Mouse (Mus musculus) intestine, embryonic 15.5 days (tissue): ENCODE results near the gene Card19. TPM values are rescaled to one million over a fixed set of nuclear protein-coding genes. Genes with fewer than 3 reads are reported as not detected.

Source experiments
- ATAC-seq: fragments of 200-750 bp; cut with Nextera tagmentation; 2 replicates; pipeline ENCODE4 v1.8.0; 2017; ENCODE audit warnings: moderate TSS enrichment, moderate library complexity
- H3K27ac ChIP-seq: fragments of 300-500 bp; sonication (generic); 2 replicates; pipeline ENCODE4 v1.5.1; 2015; ENCODE audit warnings: mild to moderate bottlenecking, inconsistent platforms
- H3K27me3 ChIP-seq: fragments of 300-500 bp; sonication (generic); replicated peaks from 2 replicates; pipeline ENCODE4 v1.6.1; 2015; ENCODE audit warnings: inconsistent platforms
- H3K36me3 ChIP-seq: fragments of 300-500 bp; sonication (generic); 2 replicates; pipeline ENCODE4 v1.6.1; 2015; ENCODE audit warnings: inconsistent platforms
- H3K4me1 ChIP-seq: fragments of 300-500 bp; sonication (generic); replicated peaks from 2 replicates; pipeline ENCODE4 v1.6.1; 2015; ENCODE audit warnings: inconsistent platforms
- H3K4me2 ChIP-seq: fragments of 300-500 bp; sonication (generic); replicated peaks from 2 replicates; pipeline ENCODE4 v1.6.1; 2015; ENCODE audit warnings: mild to moderate bottlenecking, inconsistent platforms
- H3K4me3 ChIP-seq: fragments of 300-500 bp; sonication (generic); replicated peaks from 2 replicates; pipeline ENCODE4 v1.5.1; 2015; ENCODE audit warnings: inconsistent platforms
- H3K9ac ChIP-seq: fragments of 300-500 bp; sonication (generic); 2 replicates; pipeline ENCODE4 v1.6.1; 2015; ENCODE audit warnings: inconsistent platforms
- H3K9me3 ChIP-seq: fragments of 300-500 bp; sonication (generic); 2 replicates; pipeline ENCODE4 v1.6.1; 2016; ENCODE audit warnings: inconsistent platforms
- WGBS: fragments of 180-500 bp; shearing (Covaris S2); methylation state at CpG from one replicate; pipeline ENCODE4 v1.1.7; 2015; 5-methylcytosine and 5-hydroxymethylcytosine counted together
- polyA plus RNA-seq: library from polyadenylated mRNA; unstranded; fragments of >200 nt; fragmentation: Nextera tagmentation; extraction: Ambion mirVana; gene quantifications from 2 replicates; pipeline ENCODE4 v1.2.1, GENCODE M21; 2015

Card19 gene
- polyA plus RNA-seq, 1 experiment from 2014 or later, result 52.6 TPM

- ATAC-seq, result no peak
- 78% methylated on average over 2 of the region's 2 CpGs for WGBS
- no peak overlapping the region for H3K4me3 ChIP-seq
Observed at GRCm38 (mm10) chr13:49246626-49247025, 30.8 kb upstream of the Card19 start.

GRCm38 (mm10) chr13:49246011-49246410, 30.2 kb upstream of the Card19 start:
- WGBS, result 67% methylated on average over 3 of the region's 3 CpGs
- Histone ChIP-seq H3K9me3 (no peaks in the 10 kb centered on the region), H3K4me2 (no peak overlapping the region)

More at GRCm38 (mm10) chr13:49246626-49247025, 30.8 kb upstream of the Card19 start:
- Histone ChIP-seq H3K4me2 (no peak overlapping the region), H3K27ac (no peak overlapping the region), H3K27me3 (peaks cover 22% of the 10 kb centered on the region), H3K36me3 (no peaks in the 10 kb centered on the region), H3K4me1 (peaks cover 13% of the 10 kb centered on the region), H3K9me3 (no peaks in the 10 kb centered on the region), H3K9ac (no peak overlapping the region)

GRCm38 (mm10) chr13:49245251-49245650, 29.4 kb upstream of the Card19 start:
- Histone ChIP-seq H3K9me3 (no peaks in the 10 kb centered on the region), H3K9ac (no peak overlapping the region), H3K27ac (no peak overlapping the region), H3K27me3 (peaks cover 22% of the 10 kb centered on the region), H3K4me3 (no peak overlapping the region), H3K36me3 (no peaks in the 10 kb centered on the region), H3K4me1 (peaks cover 13% of the 10 kb centered on the region), H3K4me2 (no peak overlapping the region)
- ATAC-seq, result no peak
- WGBS, result 61% methylated on average over 4 of the region's 4 CpGs

More at GRCm38 (mm10) chr13:49246011-49246410, 30.2 kb upstream of the Card19 start:
- no peak for ATAC-seq
- no peak overlapping the region for H3K27ac ChIP-seq
- no peak overlapping the region for H3K4me3 ChIP-seq
- H3K36me3 ChIP-seq, result no peaks in the 10 kb centered on the region
- peaks cover 13% of the 10 kb centered on the region for H3K4me1 ChIP-seq
- H3K27me3 ChIP-seq, result peaks cover 22% of the 10 kb centered on the region
- no peak overlapping the region for H3K9ac ChIP-seq

GRCm38 (mm10) chr13:49243492-49243891, 27.7 kb upstream of the Card19 start:
- Histone ChIP-seq H3K4me3 (no peak overlapping the region), H3K4me1 (peaks cover 13% of the 10 kb centered on the region), H3K36me3 (no peaks in the 10 kb centered on the region), H3K27me3 (peaks cover 22% of the 10 kb centered on the region), H3K4me2 (no peak overlapping the region), H3K9me3 (no peaks in the 10 kb centered on the region), H3K27ac (no peak overlapping the region), H3K9ac (no peak overlapping the region)
- ATAC-seq, result no peak
- WGBS, result 94% methylated on average over 2 of the region's 2 CpGs

- no peaks in the 10 kb centered on the region for H3K9me3 ChIP-seq
- WGBS, result 66% methylated on average over 9 of the region's 9 CpGs
- H3K4me3 ChIP-seq, result no peak overlapping the region
- H3K4me2 ChIP-seq, result no peak overlapping the region
- H3K27ac ChIP-seq, result no peak overlapping the region
- H3K27me3 ChIP-seq, result peaks cover 14% of the 10 kb centered on the region
- H3K4me1 ChIP-seq, result peaks cover 3% of the 10 kb centered on the region
- no peaks in the 10 kb centered on the region for H3K36me3 ChIP-seq
- H3K9ac ChIP-seq, result no peak overlapping the region
- ATAC-seq, result no peak
Observed at GRCm38 (mm10) chr13:49242321-49243065, 26.7 kb upstream of the Card19 start.

GRCm38 (mm10) chr13:49238737-49239136, 22.9 kb upstream of the Card19 start:
- H3K9me3 ChIP-seq, result no peaks in the 10 kb centered on the region
- H3K27ac ChIP-seq, result no peak overlapping the region
- H3K27me3 ChIP-seq, result no peaks in the 10 kb centered on the region
- no peaks in the 10 kb centered on the region for H3K36me3 ChIP-seq
- H3K9ac ChIP-seq, result no peak overlapping the region
- no peak overlapping the region for H3K4me3 ChIP-seq
- no peak overlapping the region for H3K4me2 ChIP-seq
- no peak for ATAC-seq
- 90% methylated on average over 8 of the region's 8 CpGs for WGBS
- H3K4me1 ChIP-seq, result no peaks in the 10 kb centered on the region

- Histone ChIP-seq H3K4me1 (no peaks in the 10 kb centered on the region), H3K36me3 (no peaks in the 10 kb centered on the region), H3K9ac (no peak overlapping the region), H3K27me3 (no peaks in the 10 kb centered on the region), H3K4me3 (no peak overlapping the region), H3K4me2 (no peak overlapping the region), H3K27ac (no peak overlapping the region), H3K9me3 (no peaks in the 10 kb centered on the region)
- WGBS, result 87% methylated on average over 8 of the region's 8 CpGs
- ATAC-seq, result no peak
Observed at GRCm38 (mm10) chr13:49237617-49238016, 21.8 kb upstream of the Card19 start.

- 94% methylated on average over 4 of the region's 4 CpGs for WGBS
- Histone ChIP-seq H3K9ac (no peak overlapping the region), H3K4me3 (no peak overlapping the region), H3K27me3 (no peaks in the 10 kb centered on the region), H3K27ac (no peak overlapping the region), H3K4me1 (no peaks in the 10 kb centered on the region), H3K9me3 (no peaks in the 10 kb centered on the region), H3K36me3 (no peaks in the 10 kb centered on the region), H3K4me2 (no peak overlapping the region)
- ATAC-seq, result no peak
Observed at GRCm38 (mm10) chr13:49234711-49235110, 18.9 kb upstream of the Card19 start.

- no peak overlapping the region for H3K4me3 ChIP-seq
- no peak overlapping the region for H3K9ac ChIP-seq
- H3K36me3 ChIP-seq, result no peaks in the 10 kb centered on the region
- H3K27me3 ChIP-seq, result no peaks in the 10 kb centered on the region
- WGBS, result 81% methylated on average over 8 of the region's 8 CpGs
- ATAC-seq, result peak; percentile 74
- no peaks in the 10 kb centered on the region for H3K4me1 ChIP-seq
- no peak overlapping the region for H3K4me2 ChIP-seq
- no peak overlapping the region for H3K27ac ChIP-seq
- no peaks in the 10 kb centered on the region for H3K9me3 ChIP-seq
Observed at GRCm38 (mm10) chr13:49233792-49234572, 18.1 kb upstream of the Card19 start.

- Histone ChIP-seq H3K4me2 (no peak overlapping the region), H3K9ac (no peak overlapping the region), H3K36me3 (no peaks in the 10 kb centered on the region), H3K4me3 (no peak overlapping the region), H3K4me1 (0 out of 2 replicates have a peak, but pooled peaks cover 4% of the 10 kb centered on the region), H3K27me3 (no peaks in the 10 kb centered on the region), H3K27ac (no peak overlapping the region), H3K9me3 (no peaks in the 10 kb centered on the region)
- no peak for ATAC-seq
- WGBS, result 38% methylated on average over 4 of the region's 4 CpGs
Observed at GRCm38 (mm10) chr13:49225633-49226032, 9.8 kb upstream of the Card19 start.

- H3K4me3 ChIP-seq, result no peak overlapping the region
- no peaks in the 10 kb centered on the region for H3K27me3 ChIP-seq
- WGBS, result 71% methylated on average over 3 of the region's 3 CpGs
- ATAC-seq, result no peak
- no peak overlapping the region for H3K4me2 ChIP-seq
- H3K36me3 ChIP-seq, result no peaks in the 10 kb centered on the region
- H3K27ac ChIP-seq, result no peak overlapping the region
- no peak overlapping the region for H3K9ac ChIP-seq
- 0 out of 2 replicates have a peak, but pooled peaks cover 4% of the 10 kb centered on the region for H3K4me1 ChIP-seq
- no peaks in the 10 kb centered on the region for H3K9me3 ChIP-seq
Observed at GRCm38 (mm10) chr13:49225159-49225558, 9.3 kb upstream of the Card19 start.

GRCm38 (mm10) chr13:49224729-49225128, 8.9 kb upstream of the Card19 start:
- H3K4me2 ChIP-seq, result 0 out of 2 replicates have a peak overlapping the region, but pooled peaks have one; percentile 6
- H3K9me3 ChIP-seq, result no peaks in the 10 kb centered on the region
- 0 out of 2 replicates have a peak, but pooled peaks cover 4% of the 10 kb centered on the region for H3K4me1 ChIP-seq
- no peak for ATAC-seq
- no peaks in the 10 kb centered on the region for H3K27me3 ChIP-seq
- no peak overlapping the region for H3K4me3 ChIP-seq
- no peak overlapping the region for H3K9ac ChIP-seq
- no peaks in the 10 kb centered on the region for H3K36me3 ChIP-seq
- WGBS, result 36% methylated on average over 6 of the region's 6 CpGs
- no peak overlapping the region for H3K27ac ChIP-seq
